Mouse (Mus musculus): ENCODE results near the gene Cryaa. TPM values are rescaled to one million over a fixed set of nuclear protein-coding genes. Genes with fewer than 3 reads are reported as not detected.

Gene Cryaa
- total RNA-seq, 2 experiments from 2014 or later: not detected

GRCm38 (mm10) chr17:31698347-31698746 lies 20.7 kb downstream of the Cryaa start:
- intact Hi-C loops (cut with DNase I): no loop called here
- DNase-seq (ENCODE audit: low spot score in 2 of 2): no peak

- intact Hi-C loops (cut with DNase I): no loop called here
- no peak for DNase-seq (ENCODE audit: low spot score in 2 of 2)
Measured at GRCm38 (mm10) chr17:31703276-31703980, 25.8 kb downstream of the Cryaa start.

DNA sequence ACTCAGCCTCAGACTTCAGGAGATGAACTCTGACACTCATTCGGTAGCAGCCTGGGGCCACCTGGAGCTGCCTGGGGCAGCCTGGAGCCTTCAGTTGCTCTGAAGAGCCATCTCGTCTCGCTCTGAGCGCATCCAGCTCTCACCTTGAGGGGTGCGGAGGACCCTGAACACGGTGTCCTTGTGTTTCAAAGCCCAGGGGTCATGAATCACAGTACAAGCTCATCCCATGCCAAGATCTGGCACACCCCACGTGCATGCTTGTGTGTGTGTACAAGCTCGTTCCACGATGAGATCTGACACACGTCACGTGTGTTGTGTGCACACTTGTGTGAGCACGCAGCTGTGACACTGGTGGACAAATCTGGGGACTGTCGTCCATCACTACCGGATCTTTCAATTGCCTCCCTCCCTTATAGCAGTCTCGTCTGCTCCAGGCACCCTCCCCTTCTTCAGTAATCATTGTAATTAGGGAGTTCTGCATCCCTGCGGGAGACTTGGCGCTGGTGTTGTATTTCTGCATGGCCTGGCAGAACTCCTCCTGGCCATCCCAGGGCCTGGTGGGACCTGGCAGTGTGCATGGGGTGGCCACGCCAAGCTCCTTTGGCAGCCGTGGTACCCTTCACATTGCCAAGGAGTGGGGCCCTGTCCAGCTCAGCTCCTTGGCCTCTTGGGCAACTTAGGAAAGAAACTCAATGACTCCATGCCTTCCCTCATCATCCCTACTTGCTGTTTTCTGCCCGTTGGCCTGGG lies 27.8 kb downstream of the Cryaa start:
- intact Hi-C loops (cut with DNase I): no loop called here
- DNase-seq (ENCODE audit: low spot score in 2 of 2): peak; percentile 39

- DNase-seq (ENCODE audit: low spot score in 2 of 2): no peak
- intact Hi-C loops (cut with DNase I): no loop called here
Measured at GRCm38 (mm10) chr17:31709121-31709741, 31.6 kb downstream of the Cryaa start.

GRCm38 (mm10) chr17:31710455-31710854 lies 32.8 kb downstream of the Cryaa start:
- DNase-seq (ENCODE audit: low spot score in 2 of 2): no peak

GRCm38 (mm10) chr17:31713709-31714108 lies 36.1 kb downstream of the Cryaa start:
- no peak for DNase-seq (ENCODE audit: low spot score in 2 of 2)
- intact Hi-C loops (cut with DNase I): no loop called here

More at GRCm38 (mm10) chr17:31710455-31710854, 32.8 kb downstream of the Cryaa start:
- intact Hi-C loops (cut with DNase I): no loop called here

GRCm38 (mm10) chr17:31714125-31714524 lies 36.5 kb downstream of the Cryaa start:
- intact Hi-C loops (cut with DNase I): no loop called here
- no peak for DNase-seq (ENCODE audit: low spot score in 2 of 2)

GRCm38 (mm10) chr17:31715006-31715405 lies 37.4 kb downstream of the Cryaa start:
- intact Hi-C loops (cut with DNase I): no loop called here
- no peak for DNase-seq (ENCODE audit: low spot score in 2 of 2)

GRCm38 (mm10) chr17:31721637-31722036 lies 44.0 kb downstream of the Cryaa start:
- DNase-seq (ENCODE audit: low spot score in 2 of 2): no peak
- intact Hi-C loops (cut with DNase I): no loop called here

- no peak for DNase-seq (ENCODE audit: low spot score in 2 of 2)
- intact Hi-C loops (cut with DNase I): no loop called here
Measured at GRCm38 (mm10) chr17:31725366-31725765, 47.8 kb downstream of the Cryaa start.

DNA sequence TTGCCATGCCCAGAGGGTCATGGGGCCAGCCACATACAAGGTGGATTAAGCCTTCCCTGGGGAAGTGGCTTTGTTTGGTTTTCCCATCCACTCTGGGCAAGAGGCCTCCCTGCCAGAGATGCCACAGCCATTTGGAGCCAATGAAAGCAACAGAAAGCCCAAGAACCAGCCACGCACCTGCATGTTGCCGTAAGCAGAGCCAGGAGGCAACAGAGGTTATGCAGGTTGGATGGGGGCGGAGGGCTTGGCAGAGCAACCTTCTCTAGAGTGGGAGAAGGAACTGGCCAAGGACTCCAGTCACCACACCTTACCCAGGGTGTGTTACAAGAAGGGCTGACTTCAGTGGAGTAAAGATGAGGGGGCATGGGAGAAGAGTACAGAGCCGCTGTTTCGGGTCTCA lies 48.6 kb downstream of the Cryaa start:
- intact Hi-C loops (cut with DNase I): no loop called here
- DNase-seq (ENCODE audit: low spot score in 2 of 2): no peak

GRCm38 (mm10) chr17:31727230-31727629 lies 49.6 kb downstream of the Cryaa start:
- intact Hi-C loops (cut with DNase I): no loop called here
- DNase-seq (ENCODE audit: low spot score in 2 of 2): no peak

DNA sequence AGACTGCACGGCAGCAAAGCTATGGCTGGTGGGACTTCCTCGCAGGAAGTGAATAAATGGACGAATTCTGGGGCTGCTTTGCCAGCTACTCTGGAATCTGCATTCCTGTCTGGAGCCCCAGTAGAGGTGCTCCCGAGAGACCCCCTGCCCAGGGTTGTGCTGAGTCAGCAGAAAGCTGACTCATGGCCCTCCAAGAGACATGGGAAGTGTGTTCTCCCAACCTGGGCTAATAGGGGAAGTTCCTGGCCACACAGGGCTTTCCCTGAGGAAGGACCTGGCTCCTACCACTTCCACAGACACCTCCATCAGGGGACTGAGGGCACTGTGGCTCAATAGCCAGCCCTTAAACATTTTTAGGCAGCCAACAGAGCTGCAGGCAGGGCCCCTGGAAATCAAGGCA lies 50.4 kb downstream of the Cryaa start:
- no peak for DNase-seq (ENCODE audit: low spot score in 2 of 2)
- intact Hi-C loops (cut with DNase I): no loop called here

DNA sequence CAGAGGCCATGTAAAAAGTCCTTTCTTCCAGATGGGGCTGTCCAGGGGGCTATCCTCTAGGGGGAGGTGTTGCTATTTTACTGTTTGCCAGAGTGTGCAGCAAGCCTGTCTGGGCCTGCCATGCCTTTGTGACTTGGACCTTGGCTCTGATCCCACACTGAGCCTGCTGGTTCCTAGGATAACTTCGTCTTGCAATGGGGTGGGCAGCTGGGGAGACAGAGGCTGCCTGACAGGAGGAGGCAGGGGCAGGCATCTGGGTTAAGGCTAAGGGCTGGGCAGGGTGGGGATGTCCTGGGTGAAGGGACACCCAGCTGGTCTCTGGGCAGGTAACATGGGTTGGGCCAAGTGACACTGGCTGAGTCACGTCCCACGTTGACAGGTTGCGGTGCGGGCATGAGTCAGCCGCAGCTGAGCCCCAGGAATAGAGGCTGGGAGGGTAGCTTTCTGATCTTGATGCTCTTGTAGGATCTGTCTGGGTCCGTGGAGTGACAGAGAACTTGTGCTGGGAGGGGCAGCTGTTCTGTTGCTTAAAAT lies 51.4 kb downstream of the Cryaa start:
- DNase-seq (ENCODE audit: low spot score in 2 of 2): no peak
- intact Hi-C loops (cut with DNase I): no loop called here

GRCm38 (mm10) chr17:31731038-31731437 lies 53.4 kb downstream of the Cryaa start:
- intact Hi-C loops (cut with DNase I): no loop called here
- DNase-seq (ENCODE audit: low spot score in 2 of 2): no peak

Other genes with a start within 250 kb of the Cryaa start
- gene Wdr4, start 157.8 kb upstream of the Cryaa start, total RNA-seq (2021): 10 to 100 TPM; 23.9 to 28.2 TPM
- 100 to 1,000 TPM; 231 to 260 TPM for gene Ndufv3, start 157.7 kb upstream of the Cryaa start, total RNA-seq (2021)
- gene Pknox1, start 113.1 kb upstream of the Cryaa start, total RNA-seq (2021): 10 to 100 TPM; 13.1 to 17.8 TPM
- gene Cbs, start 40.6 kb upstream of the Cryaa start, total RNA-seq (2021): 10 to 100 TPM; 34.8 to 50.0 TPM
- gene U2af1, start 18.9 kb upstream of the Cryaa start, total RNA-seq (2021): 100 to 1,000 TPM; 112 to 118 TPM
- gene Sik1, start 178.0 kb downstream of the Cryaa start, total RNA-seq (2021): 10 to 100 TPM; 17.7 to 23.7 TPM